Mouse (Mus musculus): ENCODE data around the gene Fgfr2.

Fgfr2 gene

GRCm38 (mm10) chr7:133044721-133045120 lies 78.4 kb downstream of the Fgfr2 start:
- in situ Hi-C loops (cut with MboI, MseI): no loop called here

- in situ Hi-C loops (cut with MboI, MseI): no loop called here
Measured at GRCm38 (mm10) chr7:133041784-133042183, 81.4 kb downstream of the Fgfr2 start.

- in situ Hi-C loops (cut with MboI, MseI): no loop called here
Measured at GRCm38 (mm10) chr7:133040688-133041345, 82.3 kb downstream of the Fgfr2 start.

- in situ Hi-C loops (cut with MboI, MseI): loop anchor here (5.0 to 10.0 kb wide), 2 partner anchors 93 to 595 kb away; partner anchors contain the start of gene Edrf1
Measured at GRCm38 (mm10) chr7:133039556-133040255, 83.4 kb downstream of the Fgfr2 start.

- in situ Hi-C loops (cut with MboI, MseI): loop anchor here (5.0 to 10.0 kb wide), 2 partner anchors 95 to 597 kb away; partner anchors contain the start of gene Edrf1
Measured at GRCm38 (mm10) chr7:133037618-133038017, 85.5 kb downstream of the Fgfr2 start.

GRCm38 (mm10) chr7:133037217-133037616 lies 85.9 kb downstream of the Fgfr2 start:
- in situ Hi-C loops (cut with MboI, MseI): loop anchor here (5.0 to 10.0 kb wide), 2 partner anchors 95 to 598 kb away; partner anchors contain the start of gene Edrf1

- in situ Hi-C loops (cut with MboI, MseI): loop anchor here (5.0 to 10.0 kb wide), 2 partner anchors 96 to 599 kb away; partner anchors contain the start of gene Edrf1
Measured at GRCm38 (mm10) chr7:133035901-133036300, 87.2 kb downstream of the Fgfr2 start.

- in situ Hi-C loops (cut with MboI, MseI): loop anchor here (10.0 kb wide), 1 partner anchor 602 kb away; the partner anchor contains the start of gene Edrf1
Measured at GRCm38 (mm10) chr7:133032589-133033203, 90.5 kb downstream of the Fgfr2 start.

GRCm38 (mm10) chr7:133029496-133030047 lies 93.6 kb downstream of the Fgfr2 start:
- in situ Hi-C loops (cut with MboI, MseI): loop anchor here (10.0 kb wide), 1 partner anchor 605 kb away; the partner anchor contains the start of gene Edrf1

GRCm38 (mm10) chr7:133029004-133029403 lies 94.1 kb downstream of the Fgfr2 start:
- in situ Hi-C loops (cut with MboI, MseI): no loop called here

- in situ Hi-C loops (cut with MboI, MseI): no loop called here
Measured at GRCm38 (mm10) chr7:133027930-133028329, 95.2 kb downstream of the Fgfr2 start.

GRCm38 (mm10) chr7:133024694-133025093 lies 98.5 kb downstream of the Fgfr2 start:
- in situ Hi-C loops (cut with MboI, MseI): no loop called here

- in situ Hi-C loops (cut with MboI, MseI): loop anchor here (10.0 kb wide), 1 partner anchor 1445 kb away; no protein-coding TSS in a partner anchor
Measured at GRCm38 (mm10) chr7:133019481-133020020, 103.6 kb downstream of the Fgfr2 start.

- in situ Hi-C loops (cut with MboI, MseI): loop anchor here (10.0 kb wide), 1 partner anchor 1444 kb away; no protein-coding TSS in a partner anchor
Measured at GRCm38 (mm10) chr7:133018961-133019360, 104.2 kb downstream of the Fgfr2 start.

GRCm38 (mm10) chr7:133015416-133016070 lies 107.6 kb downstream of the Fgfr2 start:
- in situ Hi-C loops (cut with MboI, MseI): loop anchor here (10.0 kb wide), 1 partner anchor 1441 kb away; no protein-coding TSS in a partner anchor

- in situ Hi-C loops (cut with MboI, MseI): loop anchor here (10.0 kb wide), 1 partner anchor 1440 kb away; no protein-coding TSS in a partner anchor
Measured at GRCm38 (mm10) chr7:133014631-133015030, 108.5 kb downstream of the Fgfr2 start.

GRCm38 (mm10) chr7:133013923-133014322 lies 109.2 kb downstream of the Fgfr2 start:
- in situ Hi-C loops (cut with MboI, MseI): loop anchor here (10.0 kb wide), 1 partner anchor 1439 kb away; no protein-coding TSS in a partner anchor

- in situ Hi-C loops (cut with MboI, MseI): loop anchor here (10.0 kb wide), 1 partner anchor 1438 kb away; no protein-coding TSS in a partner anchor
Measured at GRCm38 (mm10) chr7:133012637-133013366, 110.3 kb downstream of the Fgfr2 start.

- in situ Hi-C loops (cut with MboI, MseI): loop anchor here (10.0 kb wide), 1 partner anchor 1437 kb away; no protein-coding TSS in a partner anchor
Measured at GRCm38 (mm10) chr7:133011611-133012010, 111.5 kb downstream of the Fgfr2 start.

GRCm38 (mm10) chr7:133011191-133011590 lies 112.0 kb downstream of the Fgfr2 start:
- in situ Hi-C loops (cut with MboI, MseI): loop anchor here (10.0 kb wide), 1 partner anchor 1436 kb away; no protein-coding TSS in a partner anchor
